Mouse (Mus musculus): ENCODE results near the gene Nfam1. TPM values are rescaled to one million over a fixed set of nuclear protein-coding genes. Genes with fewer than 3 reads are reported as not detected.
A peak's percentile ranks its signal among the peaks of the same experiment; 100 is the strongest.
"Not testable (repeated sequence)": the region's sequence is repeated elsewhere in the genome, so short reads cannot be mapped to it uniquely, and the experiment has no call there.

Nfam1 gene
- total and polyA plus RNA-seq, 2 experiments from 2014 or later: 1.7 to 3.3 TPM

DNA sequence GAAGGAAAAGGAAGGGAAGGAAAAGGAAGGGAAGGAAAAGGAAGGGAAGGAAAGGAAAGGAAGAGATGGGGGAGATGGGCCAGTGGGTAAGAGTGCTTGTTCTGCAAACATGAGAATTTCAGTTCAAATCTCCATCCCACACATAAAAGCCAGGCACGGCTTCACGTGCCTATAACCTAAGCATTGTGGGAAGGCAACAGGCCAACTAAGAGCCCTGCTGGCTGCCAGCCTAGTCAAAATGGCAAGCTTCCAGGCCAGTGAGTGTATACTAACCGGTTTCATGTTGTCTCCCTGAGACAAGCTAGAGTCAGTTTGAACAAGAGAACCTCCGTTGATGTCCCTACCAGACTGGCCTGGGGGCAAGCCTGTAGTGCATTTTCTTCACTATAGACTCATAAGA lies 32.4 kb upstream of the Nfam1 start:
- ATAC-seq: no peak
- no peak overlapping the region for H3K27ac ChIP-seq
- H3K9me3 ChIP-seq (ENCODE audit: low read length): no peaks in the 10 kb centered on the region
- WGBS: 35% methylated on average over 4 of the region's 4 CpGs
- H3K27me3 ChIP-seq (ENCODE audit: insufficient read depth, low read length): no peaks in the 10 kb centered on the region
- no peak for TF ChIP-seq CTCF (IDR thresholded peaks at IDR 0.05; ENCODE audit: low read depth)
- no peak overlapping the region for H3K9ac ChIP-seq (replicated peaks; ENCODE audit: low read length)
- no peak overlapping the region for H3K4me3 ChIP-seq (ENCODE audit: low read length)
- peak; percentile 74 for DNase-seq (ENCODE audit: low spot score)
- H3K4me1 ChIP-seq (ENCODE audit: insufficient read depth, low read length): no peaks in the 10 kb centered on the region
- H3K36me3 ChIP-seq (ENCODE audit: insufficient read depth, low read length): no peaks in the 10 kb centered on the region
- no peak overlapping the region for H3K4me2 ChIP-seq (ENCODE audit: low read depth, low read length)

DNA sequence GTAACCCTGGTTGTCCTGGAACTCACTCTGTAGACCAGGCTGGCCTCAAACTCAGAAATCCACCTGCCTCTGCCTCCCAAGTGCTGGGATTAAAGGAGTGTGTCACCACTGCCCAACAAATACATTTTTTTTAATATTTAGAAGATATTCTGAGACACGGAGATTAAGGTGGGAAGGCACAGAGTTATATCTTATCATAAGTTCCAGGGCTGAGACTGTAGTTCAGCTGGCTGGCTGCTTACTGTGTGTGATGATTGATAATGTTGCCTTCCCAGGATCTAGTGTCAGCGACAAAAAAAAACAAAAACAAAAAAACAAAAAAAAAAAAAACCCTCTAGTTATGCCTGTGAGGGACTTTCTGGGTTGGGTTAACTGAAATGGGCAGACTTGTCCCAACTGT lies 29.5 kb upstream of the Nfam1 start:
- DNase-seq (ENCODE audit: low spot score); H3K27me3 ChIP-seq (ENCODE audit: insufficient read depth, low read length); H3K4me3 ChIP-seq (ENCODE audit: low read length); H3K36me3 ChIP-seq (ENCODE audit: insufficient read depth, low read length); H3K4me2 ChIP-seq (ENCODE audit: low read depth, low read length); H3K9me3 ChIP-seq (ENCODE audit: low read length); H3K9ac ChIP-seq (replicated peaks; ENCODE audit: low read length); ATAC-seq; H3K4me1 ChIP-seq (ENCODE audit: insufficient read depth, low read length); H3K27ac ChIP-seq: not testable (repeated sequence)
- WGBS: 87% methylated on average over 2 of the region's 2 CpGs

DNA sequence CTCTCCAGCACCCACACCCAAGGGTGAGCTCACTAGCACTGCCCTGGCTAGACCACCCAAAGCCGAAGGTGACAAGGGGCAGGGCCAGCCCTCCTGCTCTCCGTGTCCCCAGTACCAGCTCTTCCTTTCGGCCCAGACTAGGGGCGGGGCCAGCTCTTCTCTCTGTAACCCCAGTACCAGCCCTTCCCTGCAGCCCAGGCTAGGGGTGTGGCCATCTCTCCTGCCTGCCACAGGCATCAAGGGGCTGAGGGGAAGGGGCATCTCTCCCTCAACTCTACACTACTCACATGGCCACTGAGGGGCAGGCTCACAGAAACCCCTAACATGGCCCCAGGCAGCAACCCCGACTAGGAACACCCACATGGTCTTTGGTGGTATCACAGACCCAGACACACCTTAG lies 28.6 kb upstream of the Nfam1 start:
- Histone ChIP-seq H3K27ac (no peak overlapping the region), H3K9ac (replicated peaks; ENCODE audit: low read length) (no peak overlapping the region), H3K36me3 (ENCODE audit: insufficient read depth, low read length) (no peaks in the 10 kb centered on the region), H3K4me1 (ENCODE audit: insufficient read depth, low read length) (peaks cover under 1% of the 10 kb centered on the region; the same call in 1 of the 2 replicates), H3K4me2 (ENCODE audit: low read depth, low read length) (no peak overlapping the region), H3K4me3 (ENCODE audit: low read length) (no peak overlapping the region), H3K9me3 (ENCODE audit: low read length) (no peaks in the 10 kb centered on the region), H3K27me3 (ENCODE audit: insufficient read depth, low read length) (no peaks in the 10 kb centered on the region)
- no peak for DNase-seq (ENCODE audit: low spot score)
- TF ChIP-seq CTCF (IDR thresholded peaks at IDR 0.05; ENCODE audit: low read depth): no peak
- 16% methylated on average over 5 of the region's 5 CpGs for WGBS
- ATAC-seq: peak; percentile 35; the same call in 1 of the 2 replicates

- Histone ChIP-seq H3K4me1 (ENCODE audit: insufficient read depth, low read length) (peaks cover 8% of the 10 kb centered on the region), H3K27ac (no peak overlapping the region), H3K4me2 (ENCODE audit: low read depth, low read length) (no peak overlapping the region), H3K27me3 (ENCODE audit: insufficient read depth, low read length) (no peaks in the 10 kb centered on the region), H3K4me3 (ENCODE audit: low read length) (no peak overlapping the region), H3K9me3 (ENCODE audit: low read length) (no peaks in the 10 kb centered on the region), H3K36me3 (ENCODE audit: insufficient read depth, low read length) (no peaks in the 10 kb centered on the region), H3K9ac (replicated peaks; ENCODE audit: low read length) (no peak overlapping the region; the same call in 1 of the 2 replicates)
- no peak for TF ChIP-seq CTCF (IDR thresholded peaks at IDR 0.05; ENCODE audit: low read depth)
- WGBS: 45% methylated on average over 5 of the region's 5 CpGs
- DNase-seq (ENCODE audit: low spot score): no peak
- ATAC-seq: no peak
These were observed 26.1 kb upstream of the Nfam1 start for GRCm38 (mm10) chr15:83059233-83059660.

DNA sequence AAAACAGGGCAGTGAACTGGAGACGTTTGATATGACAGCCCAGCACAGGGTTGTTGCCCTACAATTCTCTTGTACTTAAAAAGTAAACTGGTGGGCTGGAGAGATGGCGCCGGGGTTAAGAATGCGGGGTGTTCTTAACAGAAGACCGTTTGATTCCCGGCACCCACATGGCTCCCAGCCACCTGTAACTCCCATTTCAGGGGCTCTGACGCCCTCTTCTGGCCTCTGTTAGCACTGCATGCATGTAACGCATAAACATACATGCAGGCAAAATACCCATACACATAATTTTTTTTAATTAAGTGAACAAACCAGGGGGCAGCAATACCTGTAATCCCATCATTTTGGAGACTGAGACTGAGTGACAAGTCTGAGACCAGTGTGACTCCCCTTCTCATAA lies 24.4 kb upstream of the Nfam1 start:
- no peak overlapping the region for H3K4me2 ChIP-seq (ENCODE audit: low read depth, low read length)
- 70% methylated on average over 8 of the region's 8 CpGs for WGBS
- no peaks in the 10 kb centered on the region for H3K27me3 ChIP-seq (ENCODE audit: insufficient read depth, low read length)
- no peaks in the 10 kb centered on the region for H3K36me3 ChIP-seq (ENCODE audit: insufficient read depth, low read length)
- no peak overlapping the region for H3K9ac ChIP-seq (replicated peaks; ENCODE audit: low read length)
- no peaks in the 10 kb centered on the region for H3K9me3 ChIP-seq (ENCODE audit: low read length)
- H3K4me3 ChIP-seq (ENCODE audit: low read length): no peak overlapping the region
- no peak overlapping the region; the same call in 1 of the 2 replicates for H3K27ac ChIP-seq
- no peak for DNase-seq (ENCODE audit: low spot score)
- peaks cover 8% of the 10 kb centered on the region for H3K4me1 ChIP-seq (ENCODE audit: insufficient read depth, low read length)
- no peak for ATAC-seq
- TF ChIP-seq CTCF (IDR thresholded peaks at IDR 0.05; ENCODE audit: low read depth): peak; percentile 55

DNA sequence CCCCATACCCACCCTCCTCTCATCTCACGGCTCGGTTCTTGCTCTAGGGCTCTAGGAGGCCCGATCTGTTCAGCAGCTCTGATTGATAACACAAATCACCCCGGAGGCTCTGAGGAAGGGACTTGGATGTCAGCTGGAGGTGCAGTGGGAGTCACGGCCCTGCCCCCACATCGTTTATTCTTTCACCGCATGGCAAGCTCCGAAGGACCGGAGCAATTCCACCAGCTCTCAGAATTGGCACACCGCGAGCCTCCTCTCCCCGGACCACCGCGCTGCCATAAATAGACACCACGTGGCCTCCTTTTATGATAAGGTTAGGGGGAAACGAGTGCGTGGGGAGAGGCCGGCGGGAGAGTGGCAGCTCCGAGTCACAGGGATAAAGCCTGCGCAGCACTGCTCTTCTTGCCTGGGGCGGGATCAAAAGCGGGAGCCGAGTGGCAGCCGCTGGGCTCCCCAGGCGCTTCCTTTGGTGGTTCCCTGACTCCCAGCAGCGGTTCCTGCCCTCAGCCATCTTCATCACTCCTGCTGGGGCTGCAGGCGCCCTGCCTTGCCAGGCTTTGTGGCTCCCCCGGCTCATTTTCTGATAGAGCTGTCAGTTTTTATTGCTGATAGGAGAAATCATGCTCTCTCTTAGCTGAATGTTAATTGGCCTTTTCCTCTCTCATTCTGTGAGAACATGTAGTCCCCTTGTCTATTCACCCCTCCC lies 23.4 kb upstream of the Nfam1 start:
- ATAC-seq: peak; percentile 81
- 1% methylated on average over 29 of the region's 29 CpGs for WGBS

DNA sequence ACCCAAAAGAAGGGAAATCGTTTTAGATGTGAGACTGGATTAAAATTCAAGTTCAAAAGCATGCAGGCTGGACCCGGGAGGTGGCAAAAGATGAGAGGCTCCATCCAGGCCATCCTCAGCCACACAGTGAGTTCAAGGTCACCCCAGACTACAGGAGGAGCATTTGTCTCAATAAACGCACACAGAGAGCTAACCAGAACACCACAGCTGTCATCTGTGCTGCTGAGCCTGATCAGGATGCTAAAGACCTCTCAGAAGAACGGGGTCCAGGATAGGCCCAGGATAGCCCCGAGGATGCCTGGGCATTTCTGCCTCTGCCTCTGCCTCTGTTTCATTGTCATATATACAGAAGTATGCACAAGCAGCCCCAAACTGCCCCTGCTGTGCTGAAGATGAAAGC lies 22.5 kb upstream of the Nfam1 start:
- WGBS: 33% methylated on average over 5 of the region's 5 CpGs
- H3K27ac ChIP-seq: peak overlapping the region; percentile 60; the same call in 1 of the 2 replicates
- 0 out of 2 replicates have a peak overlapping the region, but pooled peaks have one; percentile 69 for H3K4me2 ChIP-seq (ENCODE audit: low read depth, low read length)
- H3K36me3 ChIP-seq (ENCODE audit: insufficient read depth, low read length): no peaks in the 10 kb centered on the region
- DNase-seq (ENCODE audit: low spot score) (no peak), ATAC-seq (no peak)
- H3K4me3 ChIP-seq (ENCODE audit: low read length): no peak overlapping the region
- no peaks in the 10 kb centered on the region for H3K9me3 ChIP-seq (ENCODE audit: low read length)
- H3K27me3 ChIP-seq (ENCODE audit: insufficient read depth, low read length): no peaks in the 10 kb centered on the region
- TF ChIP-seq CTCF (IDR thresholded peaks at IDR 0.05; ENCODE audit: low read depth): no peak
- peaks cover 8% of the 10 kb centered on the region for H3K4me1 ChIP-seq (ENCODE audit: insufficient read depth, low read length)
- H3K9ac ChIP-seq (replicated peaks; ENCODE audit: low read length): no peak overlapping the region

More for the DNA sequence above, 23.4 kb upstream of the Nfam1 start:
- peak; percentile 67 for DNase-seq (ENCODE audit: low spot score)
- peak overlapping the region; percentile 74 for H3K27ac ChIP-seq
- H3K4me1 ChIP-seq (ENCODE audit: insufficient read depth, low read length): peaks cover 8% of the 10 kb centered on the region
- H3K9me3 ChIP-seq (ENCODE audit: low read length): no peaks in the 10 kb centered on the region
- no peaks in the 10 kb centered on the region for H3K36me3 ChIP-seq (ENCODE audit: insufficient read depth, low read length)
- H3K4me3 ChIP-seq (ENCODE audit: low read length): peak overlapping the region; percentile 33
- TF ChIP-seq CTCF (IDR thresholded peaks at IDR 0.05; ENCODE audit: low read depth): no peak
- peak overlapping the region; percentile 50 for H3K9ac ChIP-seq (replicated peaks; ENCODE audit: low read length)
- H3K27me3 ChIP-seq (ENCODE audit: insufficient read depth, low read length): no peaks in the 10 kb centered on the region
- H3K4me2 ChIP-seq (ENCODE audit: low read depth, low read length): peak overlapping the region; percentile 69

Data from hindbrain, postnatal 0 days (tissue).